Mouse (Mus musculus): ENCODE measurements around the gene Ttll5. TPM values are rescaled to one million over a fixed set of nuclear protein-coding genes. Genes with fewer than 3 reads are reported as not detected.

The Ttll5 gene
- polyA plus RNA-seq, 1 experiment from 2014 or later, result 17.7 TPM

DNA sequence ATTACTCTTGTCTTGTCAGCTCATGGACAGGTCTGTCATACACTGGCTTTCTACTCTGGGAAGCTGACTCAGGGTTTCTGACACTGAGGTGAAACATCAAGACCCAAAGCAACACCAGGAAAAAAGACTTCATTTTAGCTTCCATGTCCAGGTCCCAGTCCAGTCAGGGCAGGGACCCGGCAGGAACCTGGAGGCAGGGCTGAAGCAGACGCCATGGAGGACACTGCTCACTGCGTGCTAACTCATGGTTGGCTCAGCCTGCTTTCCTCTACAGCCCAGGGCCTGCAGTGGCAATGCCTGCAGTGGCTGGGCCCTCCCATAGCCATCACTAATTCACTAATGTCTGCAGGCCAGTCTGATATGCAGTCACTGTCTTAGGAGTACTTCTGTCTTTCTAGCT lies 4.4 kb downstream of the Ttll5 start:
- H3K4me2 ChIP-seq (ENCODE audit: low read length), result no peak overlapping the region
- WGBS, result 93% methylated on average over 3 of the region's 3 CpGs
- H3K9me3 ChIP-seq (ENCODE audit: control insufficient read depth, low read length), result no peaks in the 10 kb centered on the region
- no peak overlapping the region for H3K27ac ChIP-seq (ENCODE audit: low read depth)
- H3K36me3 ChIP-seq (ENCODE audit: control insufficient read depth, insufficient read depth, low read length), result peaks cover 41% of the 10 kb centered on the region
- no peak overlapping the region for H3K9ac ChIP-seq (ENCODE audit: low read length)
- no peak overlapping the region for H3K4me3 ChIP-seq (ENCODE audit: low read depth, low read length)
- ATAC-seq (replicated peaks; ENCODE audit: low FRiP score, low TSS enrichment, low read depth) (no peak), DNase-seq (ENCODE audit: low spot score) (no peak)
- H3K4me1 ChIP-seq (replicated peaks; ENCODE audit: control insufficient read depth, insufficient read depth, low read length), result peaks cover under 1% of the 10 kb centered on the region; the same call in 1 of the 2 replicates
- H3K27me3 ChIP-seq (replicated peaks; ENCODE audit: control insufficient read depth, insufficient read depth, low read length), result no peaks in the 10 kb centered on the region

DNA sequence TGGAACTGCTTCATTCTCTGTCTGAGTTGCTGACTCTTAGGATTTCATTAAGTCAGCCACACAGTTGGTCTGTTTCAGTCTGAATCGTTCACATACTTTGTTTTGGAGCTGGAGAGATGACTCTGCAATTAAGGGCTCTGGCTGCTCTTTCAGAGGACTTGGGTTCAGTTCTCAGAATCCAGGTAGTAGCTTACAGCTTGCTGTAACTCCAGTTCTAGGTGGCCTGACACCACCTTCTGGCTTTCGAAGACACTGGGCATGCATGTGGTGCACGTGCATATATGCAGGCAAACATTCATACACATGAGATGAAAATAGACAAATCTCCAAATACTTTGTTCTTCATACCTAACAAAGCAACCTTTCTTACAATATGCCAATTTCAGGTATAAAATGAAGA lies 5.4 kb downstream of the Ttll5 start:
- peaks cover 41% of the 10 kb centered on the region for H3K36me3 ChIP-seq (ENCODE audit: control insufficient read depth, insufficient read depth, low read length)

DNA sequence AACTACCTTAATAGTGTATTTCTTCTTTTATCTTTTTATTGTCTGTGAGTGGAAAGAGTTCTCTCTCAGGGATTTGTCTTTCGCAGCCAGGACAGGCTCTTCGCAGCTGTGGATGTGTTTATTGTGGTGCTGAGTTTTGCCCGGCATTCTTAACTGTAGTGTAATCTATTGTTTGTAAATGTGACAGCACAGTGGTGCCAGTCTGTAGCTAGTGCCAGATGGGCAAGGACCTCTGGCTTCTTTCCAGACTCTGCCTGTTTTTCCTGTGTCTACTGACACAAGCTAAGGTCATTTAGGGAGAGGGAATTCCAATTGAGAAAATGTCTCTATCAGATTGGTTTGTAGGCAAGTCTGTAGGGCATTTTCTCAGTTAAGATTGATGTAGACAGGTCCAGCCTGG lies 6.2 kb downstream of the Ttll5 start:
- 78% methylated on average over 3 of the region's 3 CpGs for WGBS
- no peak overlapping the region for H3K4me2 ChIP-seq (ENCODE audit: low read length)
- H3K36me3 ChIP-seq (ENCODE audit: control insufficient read depth, insufficient read depth, low read length), result peaks cover 41% of the 10 kb centered on the region
- H3K27me3 ChIP-seq (replicated peaks; ENCODE audit: control insufficient read depth, insufficient read depth, low read length), result no peaks in the 10 kb centered on the region
- no peaks in the 10 kb centered on the region for H3K9me3 ChIP-seq (ENCODE audit: control insufficient read depth, low read length)
- H3K9ac ChIP-seq (ENCODE audit: low read length), result no peak overlapping the region
- ATAC-seq (replicated peaks; ENCODE audit: low FRiP score, low TSS enrichment, low read depth) (no peak), DNase-seq (ENCODE audit: low spot score) (no peak)
- H3K27ac ChIP-seq (ENCODE audit: low read depth), result no peak overlapping the region
- H3K4me1 ChIP-seq (replicated peaks; ENCODE audit: control insufficient read depth, insufficient read depth, low read length), result no peaks in the 10 kb centered on the region; the same call in 1 of the 2 replicates
- no peak overlapping the region for H3K4me3 ChIP-seq (ENCODE audit: low read depth, low read length)

More for the DNA sequence above, 5.4 kb downstream of the Ttll5 start:
- DNase-seq (ENCODE audit: low spot score), result no peak
- Histone ChIP-seq H3K27ac (ENCODE audit: low read depth) (no peak overlapping the region), H3K4me1 (replicated peaks; ENCODE audit: control insufficient read depth, insufficient read depth, low read length) (no peaks in the 10 kb centered on the region; the same call in 1 of the 2 replicates), H3K9ac (ENCODE audit: low read length) (no peak overlapping the region), H3K4me2 (ENCODE audit: low read length) (no peak overlapping the region), H3K9me3 (ENCODE audit: control insufficient read depth, low read length) (no peaks in the 10 kb centered on the region), H3K27me3 (replicated peaks; ENCODE audit: control insufficient read depth, insufficient read depth, low read length) (no peaks in the 10 kb centered on the region), H3K4me3 (ENCODE audit: low read depth, low read length) (no peak overlapping the region)
- 88% methylated on average over 3 of the region's 3 CpGs for WGBS
- no peak for ATAC-seq (replicated peaks; ENCODE audit: low FRiP score, low TSS enrichment, low read depth)

DNA sequence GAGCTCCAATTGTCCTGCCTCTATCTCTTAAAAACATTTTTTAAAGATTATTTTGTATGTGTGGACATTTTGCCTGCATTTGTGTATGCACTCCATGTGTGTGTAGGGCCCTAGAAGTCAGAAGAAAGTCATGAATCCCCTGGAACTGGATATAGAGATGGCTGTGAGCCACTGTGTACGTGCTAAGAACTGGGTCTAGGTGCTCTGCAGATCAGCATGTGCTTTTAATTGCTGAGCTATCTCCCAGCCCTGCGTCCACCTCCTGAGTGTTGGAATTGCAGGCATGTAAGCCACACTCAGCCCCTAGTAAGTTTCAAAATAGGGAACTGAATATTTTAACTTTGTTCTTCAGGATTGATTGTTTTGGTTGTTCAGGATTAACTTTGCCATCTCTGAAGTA lies 10.1 kb downstream of the Ttll5 start:
- H3K4me1 ChIP-seq (replicated peaks; ENCODE audit: control insufficient read depth, insufficient read depth, low read length), result no peaks in the 10 kb centered on the region
- no peak overlapping the region for H3K4me2 ChIP-seq (ENCODE audit: low read length)
- H3K9ac ChIP-seq (ENCODE audit: low read length), result no peak overlapping the region
- H3K4me3 ChIP-seq (ENCODE audit: low read depth, low read length), result no peak overlapping the region
- ATAC-seq (replicated peaks; ENCODE audit: low FRiP score, low TSS enrichment, low read depth) (no peak), DNase-seq (ENCODE audit: low spot score) (no peak)
- H3K9me3 ChIP-seq (ENCODE audit: control insufficient read depth, low read length), result no peaks in the 10 kb centered on the region
- H3K27ac ChIP-seq (ENCODE audit: low read depth), result no peak overlapping the region
- no peaks in the 10 kb centered on the region for H3K27me3 ChIP-seq (replicated peaks; ENCODE audit: control insufficient read depth, insufficient read depth, low read length)
- H3K36me3 ChIP-seq (ENCODE audit: control insufficient read depth, insufficient read depth, low read length), result peaks cover 26% of the 10 kb centered on the region
- 90% methylated on average over 2 of the region's 2 CpGs for WGBS

DNA sequence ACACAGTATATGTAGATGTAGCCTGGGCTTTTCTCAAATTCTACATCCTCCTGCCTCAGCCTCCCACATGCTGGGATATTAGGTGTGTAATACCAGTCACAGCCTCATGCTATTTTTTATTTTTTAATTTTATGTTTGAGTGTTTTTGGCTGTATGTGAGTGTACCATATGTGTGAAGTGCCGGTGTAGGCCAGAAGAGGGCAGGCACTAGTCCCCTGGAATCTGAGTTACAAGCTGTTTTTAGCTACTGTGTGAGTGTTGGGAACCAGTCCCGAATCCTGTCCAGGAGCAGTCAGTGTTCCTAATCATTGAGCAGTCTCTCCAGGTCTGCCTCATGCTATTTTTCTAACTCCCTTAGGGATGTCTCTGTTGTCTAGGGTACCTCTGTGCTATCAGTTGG lies 13.3 kb downstream of the Ttll5 start:
- Histone ChIP-seq H3K4me2 (ENCODE audit: low read length) (no peak overlapping the region), H3K9ac (ENCODE audit: low read length) (no peak overlapping the region), H3K4me1 (replicated peaks; ENCODE audit: control insufficient read depth, insufficient read depth, low read length) (no peaks in the 10 kb centered on the region), H3K36me3 (ENCODE audit: control insufficient read depth, insufficient read depth, low read length) (peaks cover 10% of the 10 kb centered on the region), H3K27me3 (replicated peaks; ENCODE audit: control insufficient read depth, insufficient read depth, low read length) (no peaks in the 10 kb centered on the region), H3K27ac (ENCODE audit: low read depth) (no peak overlapping the region), H3K4me3 (ENCODE audit: low read depth, low read length) (no peak overlapping the region), H3K9me3 (ENCODE audit: control insufficient read depth, low read length) (no peaks in the 10 kb centered on the region)
- WGBS, result 93% methylated on average over 2 of the region's 2 CpGs
- no peak for ATAC-seq (replicated peaks; ENCODE audit: low FRiP score, low TSS enrichment, low read depth)
- DNase-seq (ENCODE audit: low spot score), result no peak

DNA sequence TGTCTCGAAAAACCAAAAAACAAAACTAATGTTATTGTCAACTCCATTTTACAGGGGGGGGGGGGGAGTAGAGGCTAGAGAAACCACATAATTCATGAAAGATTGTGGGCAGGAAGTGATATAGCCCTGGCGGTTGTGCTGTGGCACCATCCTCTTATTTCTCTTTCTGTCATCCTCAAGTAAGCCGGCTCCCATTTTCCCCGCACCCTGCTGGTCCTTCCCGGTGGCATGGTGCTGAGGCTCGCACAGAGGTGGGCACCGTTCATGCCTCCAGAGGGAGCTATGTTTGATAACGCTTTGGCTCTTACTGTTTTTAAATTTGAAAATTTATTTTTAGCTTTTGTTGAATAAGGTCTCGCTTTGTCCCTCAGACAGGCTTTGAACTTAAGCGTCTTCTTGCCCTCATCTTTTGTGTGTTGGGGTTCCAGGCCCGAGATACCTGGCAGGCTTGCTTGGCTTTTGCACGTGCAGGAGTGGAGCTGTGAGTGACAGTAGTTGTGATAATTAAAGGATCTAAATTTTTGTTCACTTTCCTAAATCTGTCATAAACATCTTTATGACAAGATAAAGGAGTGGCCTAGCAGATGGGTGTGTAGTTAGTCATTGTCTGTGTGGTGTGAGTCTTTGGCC lies 15.0 kb downstream of the Ttll5 start:
- H3K4me3 ChIP-seq (ENCODE audit: low read depth, low read length), result no peak overlapping the region
- no peak overlapping the region for H3K27ac ChIP-seq (ENCODE audit: low read depth)
- H3K4me2 ChIP-seq (ENCODE audit: low read length), result no peak overlapping the region
- H3K27me3 ChIP-seq (replicated peaks; ENCODE audit: control insufficient read depth, insufficient read depth, low read length), result no peaks in the 10 kb centered on the region
- H3K9me3 ChIP-seq (ENCODE audit: control insufficient read depth, low read length), result no peaks in the 10 kb centered on the region
- ATAC-seq (replicated peaks; ENCODE audit: low FRiP score, low TSS enrichment, low read depth) (no peak), DNase-seq (ENCODE audit: low spot score) (no peak)
- WGBS, result 91% methylated on average over 12 of the region's 12 CpGs
- H3K9ac ChIP-seq (ENCODE audit: low read length), result no peak overlapping the region
- no peaks in the 10 kb centered on the region for H3K4me1 ChIP-seq (replicated peaks; ENCODE audit: control insufficient read depth, insufficient read depth, low read length)
- H3K36me3 ChIP-seq (ENCODE audit: control insufficient read depth, insufficient read depth, low read length), result peaks cover 7% of the 10 kb centered on the region; the same call in 1 of the 2 replicates

DNA sequence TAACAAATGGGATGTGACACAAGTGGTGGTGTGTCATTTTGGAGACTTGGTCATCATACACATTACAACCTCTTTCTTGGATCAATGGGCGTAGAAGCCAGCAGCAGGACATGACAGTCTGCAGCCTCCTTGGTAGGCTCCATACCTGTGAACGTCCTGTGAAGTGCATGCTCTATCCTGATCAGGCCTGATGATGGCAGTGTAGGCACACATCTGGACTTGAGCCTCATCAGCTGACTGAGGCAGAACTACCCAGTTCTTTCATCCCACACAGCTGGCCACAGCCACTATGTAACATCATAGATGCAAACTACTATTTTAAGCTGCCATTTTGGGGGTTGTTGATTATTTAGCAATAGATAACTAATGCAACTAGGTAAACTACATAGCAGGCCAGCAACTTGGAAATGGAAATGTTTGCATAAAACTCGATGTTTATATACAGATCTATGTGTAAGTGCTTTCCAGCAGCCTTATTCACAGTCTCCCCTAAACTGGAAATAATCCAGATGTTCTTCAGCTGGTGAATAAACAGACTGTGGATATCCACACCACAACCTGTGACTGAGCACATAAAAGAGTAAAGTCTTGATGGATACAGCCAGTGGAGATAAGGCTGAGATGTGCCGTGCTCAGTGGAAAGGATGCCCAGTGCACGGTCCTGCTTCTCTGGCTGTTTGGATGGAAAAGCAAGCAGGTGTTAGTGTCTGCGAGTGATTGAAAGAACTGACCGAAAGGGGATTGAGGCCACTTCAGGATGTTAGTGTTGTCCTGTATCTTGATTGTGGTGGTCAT lies 23.9 kb downstream of the Ttll5 start:
- Histone ChIP-seq H3K9ac (ENCODE audit: low read length) (no peak overlapping the region), H3K36me3 (ENCODE audit: control insufficient read depth, insufficient read depth, low read length) (peaks cover 20% of the 10 kb centered on the region), H3K9me3 (ENCODE audit: control insufficient read depth, low read length) (no peaks in the 10 kb centered on the region), H3K27ac (ENCODE audit: low read depth) (no peak overlapping the region), H3K4me2 (ENCODE audit: low read length) (no peak overlapping the region), H3K4me1 (replicated peaks; ENCODE audit: control insufficient read depth, insufficient read depth, low read length) (no peaks in the 10 kb centered on the region; the same call in 1 of the 2 replicates), H3K27me3 (replicated peaks; ENCODE audit: control insufficient read depth, insufficient read depth, low read length) (no peaks in the 10 kb centered on the region), H3K4me3 (ENCODE audit: low read depth, low read length) (no peak overlapping the region)
- peak; percentile 90 for ATAC-seq (replicated peaks; ENCODE audit: low FRiP score, low TSS enrichment, low read depth)
- WGBS, result 61% methylated on average over 7 of the region's 7 CpGs
- peak; percentile 63 for DNase-seq (ENCODE audit: low spot score)

DNA sequence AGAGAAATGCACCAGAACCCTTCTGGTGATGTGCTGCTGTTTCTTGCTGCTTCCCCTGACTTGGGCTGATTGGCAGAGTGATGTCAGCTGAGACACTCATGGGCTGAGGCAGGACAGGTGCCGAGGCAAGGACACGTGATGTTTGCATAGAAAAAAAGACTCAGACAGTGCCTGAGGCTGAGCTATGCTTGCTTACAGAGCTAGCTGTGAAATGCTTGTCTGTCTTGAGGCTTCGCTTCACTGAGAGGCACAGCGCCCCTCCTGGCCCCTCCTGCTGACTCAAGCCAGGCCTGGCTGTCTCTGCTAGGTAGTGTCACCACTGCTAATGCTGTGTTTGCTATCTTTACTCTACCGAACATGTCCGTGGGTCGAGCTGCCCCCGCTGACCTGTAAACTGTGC lies 26.2 kb downstream of the Ttll5 start:
- H3K4me2 ChIP-seq (ENCODE audit: low read length), result no peak overlapping the region
- H3K27ac ChIP-seq (ENCODE audit: low read depth), result no peak overlapping the region
- peaks cover 5% of the 10 kb centered on the region; the same call in 1 of the 2 replicates for H3K36me3 ChIP-seq (ENCODE audit: control insufficient read depth, insufficient read depth, low read length)
- H3K9me3 ChIP-seq (ENCODE audit: control insufficient read depth, low read length), result no peaks in the 10 kb centered on the region
- DNase-seq (ENCODE audit: low spot score) (no peak), ATAC-seq (replicated peaks; ENCODE audit: low FRiP score, low TSS enrichment, low read depth) (no peak)
- WGBS, result 85% methylated on average over 8 of the region's 8 CpGs
- no peak overlapping the region for H3K4me3 ChIP-seq (ENCODE audit: low read depth, low read length)
- no peaks in the 10 kb centered on the region; the same call in 1 of the 2 replicates for H3K4me1 ChIP-seq (replicated peaks; ENCODE audit: control insufficient read depth, insufficient read depth, low read length)
- no peaks in the 10 kb centered on the region for H3K27me3 ChIP-seq (replicated peaks; ENCODE audit: control insufficient read depth, insufficient read depth, low read length)
- H3K9ac ChIP-seq (ENCODE audit: low read length), result no peak overlapping the region
